Mouse (Mus musculus): ENCODE measurements around the gene Krtap19-9b. TPM values are rescaled to one million over a fixed set of nuclear protein-coding genes. Genes with fewer than 3 reads are reported as not detected.

Krtap19-9b gene
- total RNA-seq (2021), result not detected
- long read RNA-seq, experiment 1, result 0 reads
- long read RNA-seq, experiment 2, result 0 reads

GRCm38 (mm10) chr16:88932165-88932564 lies at the start of gene Krtap19-9b:
Krtap19-9b (minus strand) TSS chr16:88932265.
- intact Hi-C loops (cut with DNase I), result no loop called here
- DNase-seq (ENCODE audit: low spot score in 2 of 2), result no peak

- intact Hi-C loops (cut with DNase I), result no loop called here
- no peak for DNase-seq (ENCODE audit: low spot score in 2 of 2)
These were observed 30.7 kb upstream of the Krtap19-9b start, which contains the start of gene Krtap16-3 for GRCm38 (mm10) chr16:88962773-88963172. Krtap16-3 (minus strand) TSS chr16:88962873.

- intact Hi-C loops (cut with DNase I), result no loop called here
- DNase-seq (ENCODE audit: low spot score in 2 of 2), result no peak
These were observed 9.0 kb upstream of the Krtap19-9b start for GRCm38 (mm10) chr16:88941106-88941505.

GRCm38 (mm10) chr16:88938252-88938651 lies 6.2 kb upstream of the Krtap19-9b start:
- peak in 1 of 2 experiments; percentile 3 for DNase-seq (ENCODE audit: low spot score in 2 of 2)
- intact Hi-C loops (cut with DNase I), result no loop called here

- no peak for DNase-seq (ENCODE audit: low spot score in 2 of 2)
- intact Hi-C loops (cut with DNase I), result no loop called here
These were observed 35.7 kb downstream of the Krtap19-9b start, which contains the start of gene Krtap19-5 for GRCm38 (mm10) chr16:88896357-88896756. Krtap19-5 (minus strand) TSS chr16:88896457.

GRCm38 (mm10) chr16:88886870-88887269 lies 45.2 kb downstream of the Krtap19-9b start:
- no peak for DNase-seq (ENCODE audit: low spot score in 2 of 2)
- intact Hi-C loops (cut with DNase I), result no loop called here

- intact Hi-C loops (cut with DNase I), result no loop called here
- DNase-seq (ENCODE audit: low spot score in 2 of 2), result no peak
These were observed 47.1 kb downstream of the Krtap19-9b start, which contains the start of gene Krtap19-4 for GRCm38 (mm10) chr16:88884989-88885388. Krtap19-4 (minus strand) TSS chr16:88885089.

Other genes starting within 250 kb of the Krtap19-9b start
- not detected for gene 2310061N02Rik, start 224.3 kb downstream of the Krtap19-9b start, total RNA-seq (2021)
- gene Krtap13-1, start 203.4 kb downstream of the Krtap19-9b start, total RNA-seq (2021), result not detected
- gene Krtap13, start 180.6 kb downstream of the Krtap19-9b start, total RNA-seq (2021), result not detected
- gene 2310034C09Rik, start 173.4 kb downstream of the Krtap19-9b start, total RNA-seq (2021), result not detected
- gene 2310057N15Rik, start 158.1 kb downstream of the Krtap19-9b start, total RNA-seq (2021), result not detected
- not detected for gene Gm5965, start 154.4 kb downstream of the Krtap19-9b start, total RNA-seq (2021)
- not detected for gene Gm20741, start 120.0 kb downstream of the Krtap19-9b start, total RNA-seq (2021)
- gene Krtap15, start 112.0 kb downstream of the Krtap19-9b start, total RNA-seq (2021), result not detected
- not detected for gene Krtap14, start 106.1 kb downstream of the Krtap19-9b start, total RNA-seq (2021)
- gene Krtap19-1, start 62.9 kb downstream of the Krtap19-9b start, total RNA-seq (2021), result not detected
- not detected for gene Krtap19-2, start 58.0 kb downstream of the Krtap19-9b start, total RNA-seq (2021)
- gene Krtap19-3, start 54.2 kb downstream of the Krtap19-9b start, total RNA-seq (2021), result not detected
- not detected for gene Krtap19-4, start 47.2 kb downstream of the Krtap19-9b start, total RNA-seq (2021)
- gene Krtap19-5, start 35.8 kb downstream of the Krtap19-9b start, total RNA-seq (2021), result not detected
- gene Krtap16-3, start 30.6 kb upstream of the Krtap19-9b start, total RNA-seq (2021), result not detected
- gene Krtap22-2, start 78.5 kb upstream of the Krtap19-9b start, total RNA-seq (2021), result not detected
- not detected for gene Gm10229, start 83.0 kb upstream of the Krtap19-9b start, total RNA-seq (2021)
- not detected for gene Krtap6-1, start 99.4 kb upstream of the Krtap19-9b start, total RNA-seq (2021)
- not detected for gene Gm10228, start 109.2 kb upstream of the Krtap19-9b start, total RNA-seq (2021)
- not detected for gene Krtap6-5, start 115.6 kb upstream of the Krtap19-9b start, total RNA-seq (2021)
- gene 1110025L11Rik, start 131.7 kb upstream of the Krtap19-9b start, total RNA-seq (2021), result not detected
- not detected for gene Krtap6-3, start 151.8 kb upstream of the Krtap19-9b start, total RNA-seq (2021)
- not detected for gene Gm6358, start 208.6 kb upstream of the Krtap19-9b start, total RNA-seq (2021)
- gene Gm10061, start 218.8 kb upstream of the Krtap19-9b start, total RNA-seq (2021), result not detected
- not detected for gene Gm9789, start 225.7 kb upstream of the Krtap19-9b start, total RNA-seq (2021)
- not detected for gene Gm7735, start 237.2 kb upstream of the Krtap19-9b start, total RNA-seq (2021)
- gene 1110057P08Rik, start 242.5 kb upstream of the Krtap19-9b start, total RNA-seq (2021), result not detected